Mouse (Mus musculus) midbrain, postnatal 0 days (tissue): ENCODE measurements around the gene Gm20388. TPM values are rescaled to one million over a fixed set of nuclear protein-coding genes. Genes with fewer than 3 reads are reported as not detected.

Experiments used
- ATAC-seq: fragments of 200-750 bp; cut with Nextera tagmentation; 2 replicates; pipeline ENCODE4 v1.8.0; 2017; ENCODE audit warnings: moderate number of reproducible peaks, mild to moderate bottlenecking, moderate TSS enrichment, moderate library complexity; ENCODE audit not compliant: low FRiP score
- DNase-seq: peaks from one replicate; pipeline ENCODE4 v3.0.0-alpha.2; 2015; ENCODE audit warnings: low spot score
- H3K27ac ChIP-seq: fragments of 300-500 bp; sonication (generic); 2 replicates; pipeline ENCODE4 v1.5.1; 2014; ENCODE audit warnings: low read depth, mild to moderate bottlenecking, low read length, mixed read lengths
- H3K27me3 ChIP-seq: fragments of 300-500 bp; sonication (generic); 2 replicates; pipeline ENCODE4 v1.6.1; 2014; ENCODE audit warnings: low read length, control low read depth, mixed read lengths; ENCODE audit not compliant: insufficient read depth
- H3K36me3 ChIP-seq: fragments of 300-500 bp; sonication (generic); 2 replicates; pipeline ENCODE4 v1.6.1; 2014; ENCODE audit warnings: low read length, control low read depth, mixed read lengths; ENCODE audit not compliant: insufficient read depth
- H3K4me1 ChIP-seq: fragments of 300-500 bp; sonication (generic); 2 replicates; pipeline ENCODE4 v1.6.1; 2014; ENCODE audit warnings: mild to moderate bottlenecking, control low read depth, antibody characterized with exemption, low read length, mixed read lengths; ENCODE audit not compliant: insufficient read depth
- H3K4me2 ChIP-seq: fragments of 300-500 bp; sonication (generic); 2 replicates; pipeline ENCODE4 v1.6.1; 2014; ENCODE audit warnings: low read depth, mild to moderate bottlenecking, low read length, mixed read lengths; ENCODE audit not compliant: poor library complexity, severe bottlenecking
- H3K4me3 ChIP-seq: fragments of 300-500 bp; sonication (generic); 2 replicates; pipeline ENCODE4 v1.5.1; 2014; ENCODE audit warnings: low read depth, mild to moderate bottlenecking, low read length, moderate library complexity
- H3K9ac ChIP-seq: fragments of 300-500 bp; sonication (generic); replicated peaks from 2 replicates; pipeline ENCODE4 v1.6.1; 2014; ENCODE audit warnings: mild to moderate bottlenecking, low read length, moderate library complexity, mixed read lengths; ENCODE audit not compliant: poor library complexity, severe bottlenecking
- H3K9me3 ChIP-seq: fragments of 300-500 bp; sonication (generic); 2 replicates; pipeline ENCODE4 v1.6.1; 2016; ENCODE audit warnings: low read length, control low read depth
- CTCF ChIP-seq: IDR thresholded peaks from 2 replicates; pipeline ENCODE4 v1.5.1; 2016; ENCODE audit warnings: antibody characterized with exemption, mild to moderate bottlenecking
- WGBS: fragments of 180-500 bp; shearing (Covaris S2); extraction: QIAGEN DNeasy Blood & Tissue Kit; methylation state at CpG from one replicate; pipeline ENCODE4 v1.1.7; 2014; 5-methylcytosine and 5-hydroxymethylcytosine counted together
- polyA plus RNA-seq: library from polyadenylated mRNA; unstranded; fragments of >200 nt; fragmentation: Nextera tagmentation; extraction: Ambion mirVana; gene quantifications from 2 replicates; pipeline ENCODE4 v1.2.1, GENCODE M21; 2015
- total RNA-seq: library from RNA; depleted of rRNA; stranded (reverse); fragments of >200 nt; gene quantifications from 2 replicates; pipeline ENCODE4 v1.2.3, GENCODE M21; 2014

Gene Gm20388
- total and polyA plus RNA-seq, 2 experiments from 2014 or later, result 74.2 TPM; not detected in 1

DNA sequence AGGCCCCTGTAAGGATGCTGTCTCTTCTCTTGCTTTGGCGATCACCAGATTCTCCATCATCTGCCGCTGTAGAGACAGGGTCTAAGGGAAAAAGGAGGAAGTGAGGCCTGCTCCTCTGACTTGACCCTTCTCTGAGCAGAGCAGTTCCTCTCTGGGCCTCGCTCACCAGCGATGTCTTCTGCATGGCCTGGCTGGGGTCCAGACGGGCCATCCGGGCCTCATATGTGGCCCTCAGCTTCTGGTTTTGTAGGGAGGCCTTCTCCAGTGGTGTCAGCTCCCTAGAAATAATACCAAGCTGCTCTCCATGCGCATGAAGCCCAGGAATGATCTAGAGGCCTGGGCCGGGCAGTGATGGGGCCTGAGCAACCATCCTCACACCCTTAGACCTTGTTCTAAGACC lies 3338.0 kb downstream of the Gm20388 start:
- no peak for ATAC-seq
- TF ChIP-seq CTCF, result no peak
- peaks cover 6% of the 10 kb centered on the region; the same call in 1 of the 2 replicates for H3K4me1 ChIP-seq
- H3K36me3 ChIP-seq, result peaks cover 69% of the 10 kb centered on the region
- DNase-seq, result no peak
- H3K27ac ChIP-seq, result no peak overlapping the region
- H3K9me3 ChIP-seq, result no peaks in the 10 kb centered on the region
- WGBS, result 92% methylated on average over 8 of the region's 8 CpGs
- H3K4me3 ChIP-seq, result no peak overlapping the region
- no peak overlapping the region for H3K4me2 ChIP-seq
- no peaks in the 10 kb centered on the region for H3K27me3 ChIP-seq
- no peak overlapping the region for H3K9ac ChIP-seq

DNA sequence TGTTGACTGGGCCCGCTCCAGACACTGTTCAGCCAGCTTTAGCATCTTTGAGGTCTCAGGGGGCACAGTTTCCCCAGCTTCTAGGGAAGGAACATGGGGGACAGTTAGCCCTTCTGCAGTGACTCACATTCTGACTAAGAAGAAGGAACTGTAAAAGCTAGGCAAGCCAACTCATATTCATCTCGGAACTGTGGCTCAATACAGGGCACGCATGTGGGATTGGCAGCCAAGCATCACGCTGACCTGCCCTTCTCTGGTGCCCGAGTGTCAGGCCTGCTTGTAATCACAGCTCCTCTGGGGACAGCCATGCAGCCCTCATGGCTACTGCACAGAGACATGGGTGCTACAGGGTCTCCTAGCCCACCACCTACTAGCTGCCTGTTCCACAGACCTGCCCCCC lies 3340.3 kb downstream of the Gm20388 start:
- Histone ChIP-seq H3K4me2 (no peak overlapping the region), H3K4me3 (no peak overlapping the region), H3K27me3 (no peaks in the 10 kb centered on the region), H3K9ac (no peak overlapping the region), H3K36me3 (peaks cover 49% of the 10 kb centered on the region), H3K9me3 (no peaks in the 10 kb centered on the region), H3K27ac (no peak overlapping the region), H3K4me1 (peaks cover 11% of the 10 kb centered on the region; the same call in 1 of the 2 replicates)
- DNase-seq (no peak), ATAC-seq (no peak)
- TF ChIP-seq CTCF, result no peak
- WGBS, result 93% methylated on average over 5 of the region's 5 CpGs

DNA sequence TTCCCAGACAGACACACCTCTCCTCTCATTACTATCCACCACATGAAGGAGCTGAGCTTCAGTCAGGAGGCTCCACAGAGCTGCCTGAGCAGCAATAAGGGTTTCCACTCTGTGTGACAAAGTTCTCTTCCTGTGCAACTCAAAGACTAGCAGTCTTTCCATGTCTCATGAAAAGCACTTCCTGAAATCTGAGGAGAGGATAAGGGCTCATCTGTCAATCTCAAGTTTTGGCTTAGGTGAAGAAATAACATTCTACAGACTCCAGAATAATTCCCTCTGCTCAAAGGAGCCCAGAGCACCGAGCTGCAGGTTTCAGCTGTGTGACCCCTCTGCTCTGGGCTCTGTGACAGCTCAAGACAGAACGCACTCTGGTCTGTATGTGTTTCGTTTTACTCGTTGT lies 3342.3 kb downstream of the Gm20388 start:
- no peaks in the 10 kb centered on the region for H3K27me3 ChIP-seq
- TF ChIP-seq CTCF, result no peak
- H3K9me3 ChIP-seq, result no peaks in the 10 kb centered on the region
- 63% methylated on average over 4 of the region's 4 CpGs for WGBS
- peak overlapping the region; percentile 98 for H3K9ac ChIP-seq
- DNase-seq, result no peak
- peaks cover 11% of the 10 kb centered on the region; the same call in 1 of the 2 replicates for H3K4me1 ChIP-seq
- peaks cover 45% of the 10 kb centered on the region for H3K36me3 ChIP-seq
- H3K27ac ChIP-seq, result no peak overlapping the region
- no peak for ATAC-seq
- H3K4me2 ChIP-seq, result peak overlapping the region; percentile 89
- H3K4me3 ChIP-seq, result peak overlapping the region; percentile 97

DNA sequence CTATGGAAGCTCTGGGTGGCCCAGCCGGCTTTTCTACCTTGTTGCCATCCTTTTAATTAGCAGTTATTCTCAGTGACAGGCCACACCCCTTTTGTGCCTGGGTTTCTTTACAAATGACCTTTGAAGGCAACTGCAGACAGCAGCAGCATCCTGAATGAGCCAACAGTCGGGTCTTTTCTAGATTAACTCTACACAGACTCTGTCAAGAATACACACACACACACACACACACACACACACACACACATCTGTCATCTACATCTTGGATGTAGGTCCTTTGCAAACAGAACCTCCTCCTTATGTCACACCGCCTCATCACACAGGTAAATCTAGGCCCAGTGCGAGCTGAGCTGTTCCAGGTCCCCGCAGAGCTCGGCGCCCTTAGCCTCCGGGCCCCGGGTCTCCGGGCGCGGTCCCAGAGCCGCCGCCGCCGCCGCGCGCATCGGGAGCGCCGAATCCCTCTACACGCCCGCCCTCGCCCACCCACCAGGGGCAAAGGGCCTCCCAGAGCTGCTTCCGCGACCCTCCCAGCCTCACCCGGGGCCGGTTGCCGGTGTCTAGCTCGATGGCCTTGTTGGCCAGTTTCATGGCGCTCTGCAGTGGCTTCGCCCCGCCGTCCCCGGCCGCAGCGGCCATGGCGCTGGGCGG lies 3342.9 kb downstream of the Gm20388 start:
- Histone ChIP-seq H3K36me3 (peaks cover 45% of the 10 kb centered on the region), H3K4me3 (peak overlapping the region; percentile 97), H3K27me3 (no peaks in the 10 kb centered on the region), H3K9ac (peak overlapping the region; percentile 98), H3K9me3 (no peaks in the 10 kb centered on the region), H3K4me2 (peak overlapping the region; percentile 89), H3K27ac (peak overlapping the region; percentile 90), H3K4me1 (peaks cover 11% of the 10 kb centered on the region; the same call in 1 of the 2 replicates)
- TF ChIP-seq CTCF, result no peak
- ATAC-seq, result peak; percentile 10; the same call in 1 of the 2 replicates
- DNase-seq, result peak; percentile 32
- WGBS, result under 1% methylated on average over 33 of the region's 40 CpGs

DNA sequence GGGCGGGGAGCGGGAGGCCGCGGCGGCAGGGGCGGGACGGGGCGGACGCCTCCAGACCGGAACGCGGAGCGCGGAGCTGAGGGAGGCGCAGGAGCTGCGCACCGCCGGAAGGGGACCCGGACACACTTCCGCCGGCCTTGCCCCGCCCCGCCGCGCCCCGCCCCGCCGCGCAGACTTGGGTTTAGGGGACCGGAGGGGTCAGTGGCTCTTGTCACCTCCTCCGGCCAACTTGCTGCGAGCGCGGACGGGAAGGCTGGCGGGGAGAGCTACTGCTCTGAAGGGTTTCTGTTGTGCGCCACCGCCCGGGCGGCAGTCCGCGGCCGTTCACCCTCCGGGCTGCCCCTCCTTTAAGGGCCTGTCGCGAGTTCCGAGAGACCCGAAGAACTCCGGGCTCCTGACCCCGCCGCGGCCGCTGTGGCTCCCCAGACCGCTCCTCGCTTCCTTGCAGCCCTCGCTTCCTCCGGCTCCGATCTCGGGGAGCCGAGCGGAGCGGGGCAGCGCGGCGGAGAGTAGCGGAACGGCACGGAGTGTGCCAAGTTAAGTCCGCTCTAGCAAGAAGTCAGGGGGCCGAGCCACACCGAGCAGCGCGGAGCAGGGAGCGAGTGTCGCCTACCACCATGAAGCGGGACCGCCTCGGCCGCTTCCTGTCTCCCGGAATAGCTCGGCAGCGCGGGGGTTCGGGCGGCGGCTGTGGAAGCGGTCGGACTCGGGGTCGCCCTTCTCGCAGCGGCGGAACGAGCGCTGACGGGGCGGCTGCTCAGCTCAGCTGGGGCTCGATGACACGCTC lies 3343.7 kb downstream of the Gm20388 start, which contains the start of the genes Zfp276 and Vps9d1:
TSS of gene Zfp276 (plus strand) at position 97 of the 787 bp plus-strand sequence.
TSS of gene Vps9d1 (minus strand) at position 250 of the 787 bp plus-strand sequence.
- H3K9me3 ChIP-seq, result no peaks in the 10 kb centered on the region
- peak within 1 kb of the TSS; percentile 89 for H3K4me2 ChIP-seq
- WGBS, result under 1% methylated on average over 85 of the region's 99 CpGs
- TF ChIP-seq CTCF, result no peak
- peak within 1 kb of the TSS; percentile 97 for H3K4me3 ChIP-seq
- H3K36me3 ChIP-seq, result peaks cover 45% of the 10 kb centered on the region
- peak within 1 kb of the TSS; percentile 98 for H3K9ac ChIP-seq
- ATAC-seq (peak; percentile 94), DNase-seq (peak; percentile 88)
- H3K27me3 ChIP-seq, result no peaks in the 10 kb centered on the region
- peak within 1 kb of the TSS; percentile 90 for H3K27ac ChIP-seq
- peaks cover 11% of the 10 kb centered on the region; the same call in 1 of the 2 replicates for H3K4me1 ChIP-seq
